Mouse (Mus musculus): ENCODE data around the gene Lpin2. TPM values are rescaled to one million over a fixed set of nuclear protein-coding genes. Genes with fewer than 3 reads are reported as not detected.

The Lpin2 gene
- total and polyA plus RNA-seq, 2 experiments from 2014 or later = 8.5 to 22.2 TPM

DNA sequence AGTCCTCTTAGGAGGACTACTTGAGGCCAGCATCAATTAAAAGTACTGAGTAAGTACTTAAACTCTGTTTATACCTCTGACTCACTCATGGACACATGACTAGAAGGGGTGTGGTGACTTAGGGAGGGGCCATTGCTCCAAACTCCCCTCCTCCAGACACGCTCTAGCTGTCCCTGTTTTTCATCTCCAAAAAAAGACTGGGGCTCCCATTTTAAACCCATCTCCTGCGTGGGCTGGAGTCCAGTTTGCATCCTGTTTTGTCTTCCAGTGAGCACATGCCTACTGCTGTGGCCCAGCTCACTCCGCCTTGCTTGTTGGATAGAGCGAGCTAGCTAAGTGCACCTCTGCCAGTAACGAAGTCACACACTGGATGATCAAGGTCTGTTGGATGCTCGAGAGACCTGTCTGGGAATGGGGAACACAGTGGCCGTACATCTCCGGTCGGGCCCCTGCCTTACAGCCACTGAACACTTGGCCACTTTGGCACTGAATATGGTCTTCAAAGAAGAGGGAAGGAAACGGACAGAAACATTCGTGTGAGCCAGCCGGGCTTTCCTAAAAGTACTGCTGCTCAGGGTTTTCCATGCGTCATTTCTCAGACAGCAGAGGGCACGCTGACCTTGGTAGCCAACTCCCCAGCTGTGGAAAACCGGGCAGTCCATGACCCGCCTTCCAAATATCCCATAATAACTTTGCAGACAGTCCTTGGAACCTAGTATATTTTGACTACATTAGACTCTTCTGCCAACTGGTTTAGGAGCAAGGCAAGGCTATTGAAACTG, 68.7 kb downstream of the Lpin2 start:
- peak; percentile 38 for ATAC-seq (ENCODE audit: insufficient read depth, low read depth)
- H3K9me3 ChIP-seq (replicated peaks; ENCODE audit: control insufficient read depth, low read length) = no peaks in the 10 kb centered on the region
- no peak overlapping the region for H3K4me2 ChIP-seq (ENCODE audit: low read depth, low read length)
- H3K4me3 ChIP-seq (ENCODE audit: low read depth, low read length) = no peak overlapping the region
- H3K27me3 ChIP-seq (ENCODE audit: control insufficient read depth, insufficient read depth, low read length) = no peaks in the 10 kb centered on the region
- 32% methylated on average over 16 of the region's 16 CpGs for WGBS
- peaks cover 49% of the 10 kb centered on the region for H3K4me1 ChIP-seq (ENCODE audit: control insufficient read depth, insufficient read depth)
- H3K27ac ChIP-seq (ENCODE audit: low read depth) = peak overlapping the region; percentile 92
- H3K36me3 ChIP-seq (replicated peaks; ENCODE audit: control insufficient read depth, insufficient read depth, low read length) = peaks cover 9% of the 10 kb centered on the region; the same call in 1 of the 2 replicates
- TF ChIP-seq CTCF (IDR thresholded peaks at IDR 0.05; ENCODE audit: low read depth) = 0 out of 2 replicates have a peak, but pooled peaks have one; percentile 15
- no peak for TF ChIP-seq EP300 (IDR thresholded peaks at IDR 0.05; ENCODE audit: low read depth)
- no peak overlapping the region for H3K9ac ChIP-seq (replicated peaks; ENCODE audit: low read depth, low read length)
- peak; percentile 75 for DNase-seq (ENCODE audit: low spot score)

DNA sequence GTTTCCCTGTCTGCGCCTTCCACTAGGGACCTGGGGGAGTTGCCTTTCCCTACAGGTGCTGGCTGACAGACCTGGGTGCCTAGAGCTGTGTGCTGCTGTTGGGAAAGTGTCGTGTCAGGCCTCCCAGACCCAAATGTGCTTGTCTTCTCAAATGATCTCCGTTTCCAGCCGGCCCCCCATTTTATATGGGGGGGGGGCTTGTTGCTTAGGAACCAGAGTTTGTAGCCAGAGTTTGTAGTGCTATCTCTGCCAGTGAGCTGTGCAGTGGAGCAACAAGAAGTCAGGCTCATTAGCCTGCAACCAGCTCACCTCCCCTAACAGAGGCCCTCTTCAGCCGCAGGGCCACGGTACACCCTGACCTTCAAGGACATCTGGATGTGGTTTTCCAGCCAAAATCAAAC, 69.2 kb downstream of the Lpin2 start:
- Histone ChIP-seq H3K27me3 (ENCODE audit: control insufficient read depth, insufficient read depth, low read length) (no peaks in the 10 kb centered on the region), H3K27ac (ENCODE audit: low read depth) (peak overlapping the region; percentile 92), H3K9me3 (replicated peaks; ENCODE audit: control insufficient read depth, low read length) (no peaks in the 10 kb centered on the region), H3K9ac (replicated peaks; ENCODE audit: low read depth, low read length) (no peak overlapping the region), H3K4me1 (ENCODE audit: control insufficient read depth, insufficient read depth) (peaks cover 55% of the 10 kb centered on the region), H3K36me3 (replicated peaks; ENCODE audit: control insufficient read depth, insufficient read depth, low read length) (peaks cover 9% of the 10 kb centered on the region; the same call in 1 of the 2 replicates), H3K4me2 (ENCODE audit: low read depth, low read length) (no peak overlapping the region), H3K4me3 (ENCODE audit: low read depth, low read length) (no peak overlapping the region)
- ATAC-seq (ENCODE audit: insufficient read depth, low read depth) (peak; percentile 30; the same call in 1 of the 2 replicates), DNase-seq (ENCODE audit: low spot score) (peak; percentile 56)
- 46% methylated on average over 6 of the region's 6 CpGs for WGBS
- no peak for TF ChIP-seq CTCF (IDR thresholded peaks at IDR 0.05; ENCODE audit: low read depth)
- no peak for TF ChIP-seq EP300 (IDR thresholded peaks at IDR 0.05; ENCODE audit: low read depth)

DNA sequence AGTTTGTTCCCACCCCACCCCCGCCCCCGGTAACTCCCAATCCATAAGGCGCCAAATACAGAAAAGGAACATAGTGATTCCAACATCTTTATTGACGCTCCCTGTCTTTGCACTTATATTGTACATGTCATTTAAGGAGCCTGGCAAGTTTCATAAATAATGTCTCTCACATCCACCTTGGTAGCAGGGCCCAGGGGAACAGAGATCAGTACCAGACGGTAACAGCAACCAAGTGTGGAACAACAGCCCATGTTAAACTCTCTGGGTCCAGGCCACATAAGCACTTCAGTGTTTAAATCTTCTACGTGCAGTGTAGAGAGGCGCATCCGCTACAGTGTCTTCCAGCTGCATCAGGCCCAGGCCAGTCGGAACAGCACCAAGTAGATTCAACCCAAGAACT, 69.7 kb downstream of the Lpin2 start:
- H3K27ac ChIP-seq (ENCODE audit: low read depth) = peak overlapping the region; percentile 92
- DNase-seq (ENCODE audit: low spot score) (no peak), ATAC-seq (ENCODE audit: insufficient read depth, low read depth) (no peak)
- H3K9ac ChIP-seq (replicated peaks; ENCODE audit: low read depth, low read length) = no peak overlapping the region
- H3K27me3 ChIP-seq (ENCODE audit: control insufficient read depth, insufficient read depth, low read length) = no peaks in the 10 kb centered on the region
- no peaks in the 10 kb centered on the region for H3K9me3 ChIP-seq (replicated peaks; ENCODE audit: control insufficient read depth, low read length)
- H3K36me3 ChIP-seq (replicated peaks; ENCODE audit: control insufficient read depth, insufficient read depth, low read length) = peaks cover 5% of the 10 kb centered on the region; the same call in 1 of the 2 replicates
- WGBS = 77% methylated on average over 9 of the region's 9 CpGs
- no peak overlapping the region for H3K4me2 ChIP-seq (ENCODE audit: low read depth, low read length)
- H3K4me3 ChIP-seq (ENCODE audit: low read depth, low read length) = no peak overlapping the region
- TF ChIP-seq CTCF (IDR thresholded peaks at IDR 0.05; ENCODE audit: low read depth) (no peak), EP300 (IDR thresholded peaks at IDR 0.05; ENCODE audit: low read depth) (no peak)
- peaks cover 60% of the 10 kb centered on the region for H3K4me1 ChIP-seq (ENCODE audit: control insufficient read depth, insufficient read depth)

GRCm38 (mm10) chr17:71253391-71253790, 71.0 kb downstream of the Lpin2 start:
- no peak for TF ChIP-seq CTCF (IDR thresholded peaks at IDR 0.05; ENCODE audit: low read depth)
- TF ChIP-seq EP300 (IDR thresholded peaks at IDR 0.05; ENCODE audit: low read depth) = no peak
- DNase-seq (ENCODE audit: low spot score) (no peak), ATAC-seq (ENCODE audit: insufficient read depth, low read depth) (no peak)
- H3K36me3 ChIP-seq (replicated peaks; ENCODE audit: control insufficient read depth, insufficient read depth, low read length) = no peaks in the 10 kb centered on the region
- no peaks in the 10 kb centered on the region for H3K27me3 ChIP-seq (ENCODE audit: control insufficient read depth, insufficient read depth, low read length)
- H3K9me3 ChIP-seq (replicated peaks; ENCODE audit: control insufficient read depth, low read length) = no peaks in the 10 kb centered on the region
- H3K9ac ChIP-seq (replicated peaks; ENCODE audit: low read depth, low read length) = no peak overlapping the region
- peaks cover 61% of the 10 kb centered on the region for H3K4me1 ChIP-seq (ENCODE audit: control insufficient read depth, insufficient read depth)
- H3K4me3 ChIP-seq (ENCODE audit: low read depth, low read length) = no peak overlapping the region
- WGBS = 58% methylated on average over 2 of the region's 2 CpGs
- peak overlapping the region; percentile 63 for H3K27ac ChIP-seq (ENCODE audit: low read depth)
- H3K4me2 ChIP-seq (ENCODE audit: low read depth, low read length) = no peak overlapping the region

- H3K36me3 ChIP-seq (replicated peaks; ENCODE audit: control insufficient read depth, insufficient read depth, low read length) = no peaks in the 10 kb centered on the region
- peaks cover 57% of the 10 kb centered on the region for H3K4me1 ChIP-seq (ENCODE audit: control insufficient read depth, insufficient read depth)
- 44% methylated on average over 5 of the region's 5 CpGs for WGBS
- no peaks in the 10 kb centered on the region for H3K9me3 ChIP-seq (replicated peaks; ENCODE audit: control insufficient read depth, low read length)
- H3K4me2 ChIP-seq (ENCODE audit: low read depth, low read length) = no peak overlapping the region
- H3K4me3 ChIP-seq (ENCODE audit: low read depth, low read length) = no peak overlapping the region
- peak overlapping the region; percentile 63 for H3K27ac ChIP-seq (ENCODE audit: low read depth)
- peak; percentile 55 for DNase-seq (ENCODE audit: low spot score)
- no peak overlapping the region for H3K9ac ChIP-seq (replicated peaks; ENCODE audit: low read depth, low read length)
- no peaks in the 10 kb centered on the region for H3K27me3 ChIP-seq (ENCODE audit: control insufficient read depth, insufficient read depth, low read length)
- TF ChIP-seq EP300 (IDR thresholded peaks at IDR 0.05; ENCODE audit: low read depth) (no peak), CTCF (IDR thresholded peaks at IDR 0.05; ENCODE audit: low read depth) (no peak)
- ATAC-seq (ENCODE audit: insufficient read depth, low read depth) = no peak
Measured at GRCm38 (mm10) chr17:71254106-71254505, 71.7 kb downstream of the Lpin2 start.

Data from heart, postnatal 0 days (tissue).